In genomic region chr1:165840548-165841230, GRCm38 (mm10) we compare ENCODE assay signal across 8 mouse cellular contexts. TPM values are rescaled to one million over a fixed set of nuclear protein-coding genes. Genes with fewer than 3 reads are reported as not detected.
A peak's percentile ranks its signal among the peaks of the same experiment; 100 is the strongest.
DNase-seq lines count a peak whose midpoint lies in the region; ATAC-seq lines count a peak whose summit lies in the region.

No protein-coding gene starts in this region.

- no peaks in the 10 kb centered on the region for H3K9me3 ChIP-seq in kidney, embryonic 16.5 days (ENCODE audit: low read length)
- H3K9me3 ChIP-seq in forebrain, embryonic 13.5 days (replicated peaks) = no peaks in the 10 kb centered on the region
- no peaks in the 10 kb centered on the region for H3K9me3 ChIP-seq in limb, embryonic 15.5 days
- H3K9me3 ChIP-seq in neural tube, embryonic 14.5 days (ENCODE audit: control insufficient read depth, low read length) = no peaks in the 10 kb centered on the region

- no peak for ATAC-seq in kidney, embryonic 16.5 days (ENCODE audit: low FRiP score, low TSS enrichment)
- peak; percentile 12; the same call in 1 of the 2 replicates for ATAC-seq in forebrain, embryonic 13.5 days
- no peak for ATAC-seq in limb, embryonic 15.5 days (ENCODE audit: insufficient number of reproducible peaks, low FRiP score, low TSS enrichment, low read depth)
- ATAC-seq in neural tube, embryonic 14.5 days (ENCODE audit: low read depth) = no peak

- peaks cover 49% of the 10 kb centered on the region for H3K4me1 ChIP-seq in kidney, embryonic 16.5 days (ENCODE audit: insufficient read depth, low read length)
- peaks cover 58% of the 10 kb centered on the region for H3K4me1 ChIP-seq in forebrain, embryonic 13.5 days
- peaks cover 40% of the 10 kb centered on the region for H3K4me1 ChIP-seq in limb, embryonic 15.5 days
- peaks cover 28% of the 10 kb centered on the region for H3K4me1 ChIP-seq in neural tube, embryonic 14.5 days (ENCODE audit: control insufficient read depth, insufficient read depth, low read length)

- H3K27ac ChIP-seq in kidney, embryonic 16.5 days (ENCODE audit: low read length) = no peak overlapping the region
- H3K27ac ChIP-seq in forebrain, embryonic 13.5 days = no peak overlapping the region
- no peak overlapping the region for H3K27ac ChIP-seq in limb, embryonic 15.5 days
- H3K27ac ChIP-seq in neural tube, embryonic 14.5 days (ENCODE audit: low read depth, low read length) = no peak overlapping the region

- peaks cover 15% of the 10 kb centered on the region; the same call in 1 of the 2 replicates for H3K27me3 ChIP-seq in kidney, embryonic 16.5 days (ENCODE audit: insufficient read depth, low read length)
- peaks cover 86% of the 10 kb centered on the region for H3K27me3 ChIP-seq in forebrain, embryonic 13.5 days
- peaks cover 45% of the 10 kb centered on the region for H3K27me3 ChIP-seq in limb, embryonic 15.5 days
- H3K27me3 ChIP-seq in neural tube, embryonic 14.5 days (ENCODE audit: control insufficient read depth, insufficient read depth, low read length) = peaks cover 17% of the 10 kb centered on the region

- DNase-seq in kidney, adult 8-10 months = no peak
- peak; percentile 82 for DNase-seq in T-cell, adult 2 months (ENCODE audit: low spot score)
- DNase-seq in adipocyte (ENCODE audit: low spot score) = no peak
- DNase-seq in urinary bladder, postnatal 14 days (ENCODE audit: low spot score) = no peak

- peak overlapping the region; percentile 70 for H3K4me2 ChIP-seq in kidney, embryonic 16.5 days (replicated peaks; ENCODE audit: low read depth, low read length)
- H3K4me2 ChIP-seq in forebrain, embryonic 13.5 days = peak overlapping the region; percentile 67
- peak overlapping the region; percentile 56 for H3K4me2 ChIP-seq in limb, embryonic 15.5 days
- peak overlapping the region; percentile 49 for H3K4me2 ChIP-seq in neural tube, embryonic 14.5 days (ENCODE audit: low read depth, low read length)

- H3K36me3 ChIP-seq in kidney, embryonic 16.5 days (ENCODE audit: insufficient read depth, low read length) = no peaks in the 10 kb centered on the region
- H3K36me3 ChIP-seq in forebrain, embryonic 13.5 days (ENCODE audit: poor library complexity, severe bottlenecking) = no peaks in the 10 kb centered on the region
- H3K36me3 ChIP-seq in limb, embryonic 15.5 days = no peaks in the 10 kb centered on the region
- H3K36me3 ChIP-seq in neural tube, embryonic 14.5 days (ENCODE audit: control insufficient read depth, insufficient read depth, low read length) = no peaks in the 10 kb centered on the region

- WGBS in kidney, embryonic 16.5 days = 16% methylated on average over 31 of the region's 31 CpGs
- WGBS in forebrain, embryonic 13.5 days = 11% methylated on average over 31 of the region's 31 CpGs
- 16% methylated on average over 31 of the region's 31 CpGs for WGBS in limb, embryonic 15.5 days
- 13% methylated on average over 31 of the region's 31 CpGs for WGBS in neural tube, embryonic 14.5 days

- H3K9ac ChIP-seq in kidney, embryonic 16.5 days (replicated peaks; ENCODE audit: low read length) = peak overlapping the region; percentile 70
- H3K9ac ChIP-seq in forebrain, embryonic 13.5 days = peak overlapping the region; percentile 66
- 0 out of 2 replicates have a peak overlapping the region, but pooled peaks have one; percentile 20 for H3K9ac ChIP-seq in limb, embryonic 15.5 days
- H3K9ac ChIP-seq in neural tube, embryonic 14.5 days (replicated peaks; ENCODE audit: low read depth, low read length) = peak overlapping the region; percentile 41

- H3K4me3 ChIP-seq in kidney, embryonic 16.5 days (ENCODE audit: low read length) = peak overlapping the region; percentile 46
- peak overlapping the region; percentile 32 for H3K4me3 ChIP-seq in forebrain, embryonic 13.5 days
- peak overlapping the region; percentile 31 for H3K4me3 ChIP-seq in limb, embryonic 15.5 days
- H3K4me3 ChIP-seq in neural tube, embryonic 14.5 days (ENCODE audit: low read depth, low read length) = peak overlapping the region; percentile 20; the same call in 1 of the 2 replicates

RNA-seq across cellular contexts. Expression of gene Cd247, which starts 52.2 kb away (rescaled TPM):
- polyA plus RNA-seq in kidney, embryonic 16.5 days (2015; fragmentation: Nextera tagmentation; extraction: Ambion mirVana) = 0.91 and 1.6 TPM in 2 replicates
- polyA plus RNA-seq in forebrain, embryonic 13.5 days (2015; fragmentation: Nextera tagmentation; extraction: Ambion mirVana) = 0.63 and 2.2 TPM in 2 replicates
- polyA plus RNA-seq in limb, embryonic 15.5 days (2015; fragmentation: Nextera tagmentation; extraction: Ambion mirVana) = 0.61 and 0.96 TPM in 2 replicates
- 0.99 and 1.1 TPM in 2 replicates for polyA plus RNA-seq in neural tube, embryonic 14.5 days (2014; fragmentation: Nextera tagmentation; extraction: Ambion mirVana)

Comparison
In these comparisons a context has a peak if more than half of its experiments do, and no peak if none do; other contexts are left out.
1. H3K9ac ChIP-seq: peak in every context shown above with its lines; median percentile 70 in kidney, embryonic 16.5 days; 66 in forebrain, embryonic 13.5 days; 41 in neural tube, embryonic 14.5 days; 20 in limb, embryonic 15.5 days.